Mouse (Mus musculus): ENCODE results near the gene Ssh3.

The Ssh3 gene

GRCm38 (mm10) chr19:4297851-4298250 is 28.9 kb upstream of the Ssh3 start:
- intact Hi-C loops (cut with DNase I) = no loop called here

- intact Hi-C loops (cut with DNase I) = no loop called here
These were observed 27.6 kb upstream of the Ssh3 start for GRCm38 (mm10) chr19:4296611-4297010.

DNA sequence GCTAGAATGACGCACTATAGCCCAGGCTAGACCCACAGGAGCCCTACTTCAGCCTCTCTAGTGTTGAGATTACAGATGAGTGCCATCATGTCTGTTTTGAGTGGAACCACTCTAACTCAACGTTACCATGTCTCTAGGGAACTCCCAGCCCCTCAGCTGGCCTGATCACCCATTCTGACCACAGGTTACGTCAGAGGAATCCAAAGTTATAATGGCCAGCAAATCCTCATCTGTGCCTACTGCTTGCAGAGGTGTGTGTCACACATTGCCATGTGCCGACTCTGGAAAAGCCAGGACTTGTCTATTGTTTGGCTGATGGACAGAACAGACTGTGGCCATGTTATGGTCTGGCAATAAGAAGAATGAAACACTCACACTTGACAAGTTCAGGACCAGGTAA is 26.4 kb upstream of the Ssh3 start:
- intact Hi-C loops (cut with DNase I) = no loop called here

DNA sequence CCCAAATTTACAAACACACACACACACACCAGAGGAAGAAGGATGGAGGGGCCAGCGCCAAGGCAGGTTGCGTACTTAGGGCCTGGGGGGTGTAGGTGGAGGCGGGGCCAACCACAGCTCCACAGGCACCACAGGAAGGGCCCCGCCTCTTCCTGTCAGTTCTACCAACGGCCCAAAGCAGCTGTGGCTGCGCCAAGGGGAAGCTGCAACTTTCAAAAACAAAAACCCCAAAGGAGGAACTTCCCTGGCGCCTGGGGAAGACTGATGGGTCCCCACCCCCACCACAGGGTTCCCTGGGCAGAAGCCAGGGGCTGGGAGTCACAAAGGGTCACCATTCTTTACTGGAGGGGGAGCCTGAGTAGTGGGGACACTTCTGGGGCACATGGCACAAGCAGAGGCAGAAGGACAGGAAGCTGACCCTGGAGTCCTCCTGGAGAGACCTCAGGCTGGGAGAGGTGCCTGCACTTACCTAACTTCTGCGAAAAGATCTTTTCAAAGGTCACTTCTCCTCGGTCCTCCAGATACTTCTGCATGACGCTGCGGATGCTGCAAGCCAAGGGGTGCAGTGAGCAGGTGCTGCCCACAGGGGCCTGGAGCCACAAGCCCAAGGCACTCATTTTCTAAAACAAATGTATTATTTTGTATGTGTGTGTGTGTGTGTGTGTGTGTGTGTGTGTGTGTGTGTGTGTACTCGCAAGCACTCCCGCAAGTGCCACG is 25.6 kb upstream of the Ssh3 start:
- intact Hi-C loops (cut with DNase I) = no loop called here

- intact Hi-C loops (cut with DNase I) = no loop called here
These were observed 22.2 kb upstream of the Ssh3 start for GRCm38 (mm10) chr19:4291161-4291560.

DNA sequence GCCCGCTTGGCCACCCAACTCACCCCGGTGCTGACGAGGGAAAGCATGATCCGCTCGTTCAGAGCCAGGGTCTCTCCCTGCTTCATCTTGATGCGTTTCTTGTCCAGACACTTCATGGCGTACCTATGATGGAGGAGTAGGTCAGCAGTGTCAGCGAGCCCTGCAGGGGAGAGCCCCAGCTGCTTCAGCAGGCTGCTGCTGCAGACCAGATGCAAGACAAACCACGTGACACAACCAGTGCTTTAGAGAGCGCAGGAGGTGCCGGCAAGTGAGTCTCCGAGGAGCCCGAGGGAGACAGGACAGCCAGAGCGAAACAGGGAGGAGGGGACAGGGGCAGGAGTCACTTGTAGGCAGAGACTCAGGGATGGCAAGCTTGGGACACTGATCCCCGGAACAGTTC is 21.8 kb upstream of the Ssh3 start:
- intact Hi-C loops (cut with DNase I) = no loop called here

GRCm38 (mm10) chr19:4283653-4284052 is 14.7 kb upstream of the Ssh3 start:
- intact Hi-C loops (cut with DNase I) = no loop called here

DNA sequence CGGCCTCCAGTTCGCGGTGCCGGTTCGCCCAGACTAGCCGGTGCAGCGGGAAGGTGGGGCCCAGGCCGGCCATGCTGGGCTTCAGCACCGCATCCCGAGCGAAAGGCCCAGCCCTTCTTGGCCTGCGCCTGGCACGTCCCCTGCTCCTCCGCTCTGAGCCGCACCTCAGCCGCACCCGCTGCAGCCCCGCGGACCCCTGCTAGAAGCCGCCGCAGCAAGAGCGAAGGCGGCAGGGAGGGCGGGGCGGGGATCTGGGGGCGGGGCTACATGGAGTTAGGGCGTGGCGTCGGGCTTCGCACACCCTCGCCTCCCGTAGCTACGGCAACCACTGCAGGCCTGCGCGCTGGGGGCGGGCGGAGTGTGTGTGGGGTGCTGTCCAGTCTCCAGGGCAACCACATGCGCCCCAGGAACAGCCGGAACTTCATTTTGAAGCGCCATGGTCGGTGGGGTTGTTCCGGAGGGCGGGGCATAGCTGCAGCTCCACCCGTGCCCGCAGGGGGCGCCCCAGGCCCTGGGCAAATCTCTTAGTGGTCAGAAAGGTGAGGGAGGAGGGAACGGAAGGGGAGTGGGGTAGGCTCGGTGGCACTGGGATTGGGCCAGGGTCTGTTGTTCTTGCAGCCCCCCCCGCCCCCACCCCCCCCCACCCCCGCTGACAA is 14.0 kb upstream of the Ssh3 start, which contains the start of gene Ankrd13d:
TSS of gene Ankrd13d (minus strand) at position 240 of the 656 bp plus-strand sequence.
- intact Hi-C loops (cut with DNase I) = no loop called here

GRCm38 (mm10) chr19:4280425-4280824 is 11.4 kb upstream of the Ssh3 start:
- intact Hi-C loops (cut with DNase I) = no loop called here

GRCm38 (mm10) chr19:4279487-4279886 is 10.5 kb upstream of the Ssh3 start:
- intact Hi-C loops (cut with DNase I) = no loop called here

- intact Hi-C loops (cut with DNase I) = no loop called here
These were observed 2.0 kb upstream of the Ssh3 start for GRCm38 (mm10) chr19:4270972-4271371.

DNA sequence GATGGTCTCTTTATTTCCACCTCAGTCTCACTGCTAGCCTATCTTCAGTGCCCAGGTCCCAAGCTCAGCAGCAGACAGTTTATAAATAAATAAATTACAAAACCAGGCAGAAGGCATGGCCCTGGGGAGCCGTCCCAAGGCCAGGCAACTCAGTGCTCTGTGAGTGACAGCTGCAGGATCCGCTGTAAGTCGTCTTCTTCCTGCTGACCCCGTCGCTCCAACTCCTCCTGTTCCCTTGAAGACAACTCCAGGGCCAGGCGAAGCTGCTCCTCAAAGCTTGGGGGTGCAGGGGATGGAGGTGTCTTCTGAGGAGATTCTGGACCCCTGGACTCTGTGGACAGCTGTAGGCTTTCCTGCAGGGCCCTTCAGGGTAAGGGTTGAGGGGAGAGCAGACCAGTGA is 1.2 kb upstream of the Ssh3 start:
- intact Hi-C loops (cut with DNase I) = no loop called here

DNA sequence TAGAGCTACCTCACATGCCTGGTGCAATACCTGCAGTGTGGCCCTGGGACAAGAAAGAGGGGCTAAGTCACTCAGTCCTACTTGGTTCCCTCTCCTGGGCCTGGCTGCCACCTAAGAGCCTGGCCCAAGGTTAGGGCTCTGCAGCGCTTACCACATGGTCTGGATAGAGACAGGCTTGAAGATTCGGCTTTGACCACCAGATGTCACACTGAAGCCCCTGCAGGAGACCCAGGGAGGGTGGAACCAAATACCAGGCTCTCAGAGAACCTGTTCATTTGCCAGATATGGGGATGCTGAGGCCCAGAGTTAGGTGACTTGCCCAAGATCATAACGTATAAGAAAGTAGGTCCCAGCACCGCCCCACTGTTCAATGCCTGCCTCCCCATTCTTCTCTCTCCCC is 3.0 kb downstream of the Ssh3 start:
- intact Hi-C loops (cut with DNase I) = no loop called here

- intact Hi-C loops (cut with DNase I) = no loop called here
These were observed 4.7 kb downstream of the Ssh3 start for GRCm38 (mm10) chr19:4264171-4264780.

DNA sequence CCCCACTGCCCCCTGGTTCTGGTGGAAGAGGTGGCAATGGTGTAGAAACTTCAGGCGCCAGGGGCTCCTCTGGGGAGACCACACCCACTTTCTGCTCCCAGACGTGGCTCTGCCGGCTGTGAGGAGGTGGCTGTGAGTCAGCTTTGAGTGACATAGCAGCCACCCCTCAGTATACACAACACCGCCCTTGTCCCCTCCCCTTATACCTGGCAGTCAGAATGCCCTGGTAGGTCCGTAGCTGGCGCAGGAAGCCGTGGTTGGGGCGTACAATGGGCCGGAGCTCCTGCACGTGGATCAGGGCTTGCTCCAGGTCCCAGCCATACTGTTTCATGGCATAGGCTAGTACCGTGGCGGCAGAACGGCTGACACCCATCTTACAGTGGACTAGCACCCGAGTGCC is 5.3 kb downstream of the Ssh3 start:
- intact Hi-C loops (cut with DNase I) = no loop called here

DNA sequence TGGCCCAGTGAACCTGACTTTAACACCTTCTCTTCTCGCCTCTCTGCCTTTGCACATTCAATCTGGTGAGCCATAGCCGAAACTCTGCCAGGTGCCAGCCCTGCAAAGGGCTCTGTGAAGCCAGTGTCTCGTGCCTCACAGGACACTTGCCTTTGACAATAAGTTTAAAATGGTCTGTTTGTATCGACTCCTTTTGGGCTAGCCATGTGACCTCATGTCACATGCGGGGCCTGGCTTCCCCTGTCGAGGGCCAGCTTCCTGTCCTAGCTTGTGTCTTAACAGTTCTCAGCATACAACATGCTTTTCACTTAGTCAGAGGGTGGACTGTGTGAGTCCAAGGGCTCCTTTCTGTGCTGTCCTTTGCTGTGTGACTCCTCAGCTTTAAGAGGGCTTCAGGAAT is 6.2 kb downstream of the Ssh3 start:
- intact Hi-C loops (cut with DNase I) = no loop called here

- intact Hi-C loops (cut with DNase I) = no loop called here
These were observed 7.8 kb downstream of the Ssh3 start for GRCm38 (mm10) chr19:4261038-4261698.

DNA sequence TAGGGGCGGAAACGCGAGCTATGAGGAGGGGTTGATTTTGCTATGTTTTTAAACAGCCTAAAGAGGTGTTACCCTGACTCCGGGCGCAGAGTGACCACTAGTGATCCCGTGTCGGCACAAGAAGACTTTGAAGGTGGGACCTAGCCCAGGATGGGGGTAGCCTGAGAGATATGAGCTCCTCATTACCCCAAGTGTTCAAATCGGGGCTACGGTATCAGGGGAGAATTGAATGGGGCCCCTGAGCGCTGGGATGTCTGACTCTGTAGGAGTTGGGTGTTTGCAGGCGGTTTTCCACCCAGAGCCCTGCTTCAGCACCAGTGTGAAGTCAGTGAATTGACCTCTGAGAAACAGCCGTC is 11.1 kb downstream of the Ssh3 start:
- intact Hi-C loops (cut with DNase I) = loop anchor here (5.0 kb wide), 1 partner anchor 159 kb away; no protein-coding TSS in a partner anchor

GRCm38 (mm10) chr19:4257216-4257896 is 11.6 kb downstream of the Ssh3 start:
- intact Hi-C loops (cut with DNase I) = loop anchor here (5.0 kb wide), 1 partner anchor 160 kb away; no protein-coding TSS in a partner anchor

- intact Hi-C loops (cut with DNase I) = loop anchor here (1.0 to 5.0 kb wide), 2 partner anchors 55 to 162 kb away; no protein-coding TSS in a partner anchor
These were observed 13.3 kb downstream of the Ssh3 start for GRCm38 (mm10) chr19:4255583-4256162.

- intact Hi-C loops (cut with DNase I) = no loop called here
These were observed 14.8 kb downstream of the Ssh3 start for GRCm38 (mm10) chr19:4254230-4254629.
